Mouse (Mus musculus): ENCODE data around the gene Slc22a20. TPM values are rescaled to one million over a fixed set of nuclear protein-coding genes. Genes with fewer than 3 reads are reported as not detected.

Gene Slc22a20
- polyA plus RNA-seq, 1 experiment: not detected

GRCm38 (mm10) chr19:6020276-6020675 is 34.3 kb upstream of the Slc22a20 start:
- Histone ChIP-seq H3K27me3 (ENCODE audit: control insufficient read depth, insufficient read depth, low read length, poor library complexity, severe bottlenecking) (no peaks in the 10 kb centered on the region), H3K9ac (ENCODE audit: low read depth, poor library complexity, severe bottlenecking) (no peak overlapping the region), H3K4me3 (ENCODE audit: low read depth, low read length) (no peak overlapping the region), H3K36me3 (ENCODE audit: control insufficient read depth, insufficient read depth, low read length, poor library complexity, severe bottlenecking) (no peaks in the 10 kb centered on the region), H3K9me3 (replicated peaks; ENCODE audit: control insufficient read depth, insufficient read depth, low read length, poor library complexity, severe bottlenecking) (no peaks in the 10 kb centered on the region), H3K4me1 (ENCODE audit: control insufficient read depth, insufficient read depth, low read length) (no peaks in the 10 kb centered on the region), H3K27ac (ENCODE audit: insufficient read depth, low read length) (no peak overlapping the region)
- TF ChIP-seq EP300 (IDR thresholded peaks at IDR 0.05; ENCODE audit: insufficient read depth, low read depth, low read length): no peak
- no peak for TF ChIP-seq POLR2A (IDR thresholded peaks at IDR 0.05; ENCODE audit: insufficient read depth, low read length)
- TF ChIP-seq CTCF (IDR thresholded peaks at IDR 0.05; ENCODE audit: low read depth, low read length): no peak

GRCm38 (mm10) chr19:6018142-6019089 is 32.5 kb upstream of the Slc22a20 start:
- Histone ChIP-seq H3K9me3 (replicated peaks; ENCODE audit: control insufficient read depth, insufficient read depth, low read length, poor library complexity, severe bottlenecking) (no peaks in the 10 kb centered on the region), H3K4me3 (ENCODE audit: low read depth, low read length) (peak overlapping the region; percentile 69), H3K27ac (ENCODE audit: insufficient read depth, low read length) (peak overlapping the region; percentile 66; the same call in 1 of the 2 replicates), H3K4me1 (ENCODE audit: control insufficient read depth, insufficient read depth, low read length) (no peaks in the 10 kb centered on the region), H3K9ac (ENCODE audit: low read depth, poor library complexity, severe bottlenecking) (peak overlapping the region; percentile 46), H3K27me3 (ENCODE audit: control insufficient read depth, insufficient read depth, low read length, poor library complexity, severe bottlenecking) (no peaks in the 10 kb centered on the region), H3K36me3 (ENCODE audit: control insufficient read depth, insufficient read depth, low read length, poor library complexity, severe bottlenecking) (no peaks in the 10 kb centered on the region)
- TF ChIP-seq CTCF (IDR thresholded peaks at IDR 0.05; ENCODE audit: low read depth, low read length) (peak; percentile 96), EP300 (IDR thresholded peaks at IDR 0.05; ENCODE audit: insufficient read depth, low read depth, low read length) (peak; percentile 70), POLR2A (IDR thresholded peaks at IDR 0.05; ENCODE audit: insufficient read depth, low read length) (peak; percentile 69)

- Histone ChIP-seq H3K27ac (ENCODE audit: insufficient read depth, low read length) (no peak overlapping the region), H3K36me3 (ENCODE audit: control insufficient read depth, insufficient read depth, low read length, poor library complexity, severe bottlenecking) (no peaks in the 10 kb centered on the region), H3K4me1 (ENCODE audit: control insufficient read depth, insufficient read depth, low read length) (no peaks in the 10 kb centered on the region), H3K27me3 (ENCODE audit: control insufficient read depth, insufficient read depth, low read length, poor library complexity, severe bottlenecking) (no peaks in the 10 kb centered on the region), H3K9me3 (replicated peaks; ENCODE audit: control insufficient read depth, insufficient read depth, low read length, poor library complexity, severe bottlenecking) (no peaks in the 10 kb centered on the region), H3K4me3 (ENCODE audit: low read depth, low read length) (peak overlapping the region; percentile 52), H3K9ac (ENCODE audit: low read depth, poor library complexity, severe bottlenecking) (0 out of 2 replicates have a peak overlapping the region, but pooled peaks have one; percentile 2)
- TF ChIP-seq CTCF (IDR thresholded peaks at IDR 0.05; ENCODE audit: low read depth, low read length): no peak
Observed at GRCm38 (mm10) chr19:6016532-6016931, 30.6 kb upstream of the Slc22a20 start.

GRCm38 (mm10) chr19:6015511-6016315 is 29.8 kb upstream of the Slc22a20 start, which contains the start of gene Capn1:
Capn1 (minus strand) TSS chr19:6015897.
- Histone ChIP-seq H3K27me3 (ENCODE audit: control insufficient read depth, insufficient read depth, low read length, poor library complexity, severe bottlenecking) (no peaks in the 10 kb centered on the region), H3K27ac (ENCODE audit: insufficient read depth, low read length) (peak within 1 kb of the TSS; percentile 55), H3K4me3 (ENCODE audit: low read depth, low read length) (peak within 1 kb of the TSS; percentile 52), H3K4me1 (ENCODE audit: control insufficient read depth, insufficient read depth, low read length) (no peaks in the 10 kb centered on the region), H3K9me3 (replicated peaks; ENCODE audit: control insufficient read depth, insufficient read depth, low read length, poor library complexity, severe bottlenecking) (no peaks in the 10 kb centered on the region), H3K36me3 (ENCODE audit: control insufficient read depth, insufficient read depth, low read length, poor library complexity, severe bottlenecking) (no peaks in the 10 kb centered on the region), H3K9ac (ENCODE audit: low read depth, poor library complexity, severe bottlenecking) (peak within 1 kb of the TSS; percentile 71)
- TF ChIP-seq EP300 (IDR thresholded peaks at IDR 0.05; ENCODE audit: insufficient read depth, low read depth, low read length) (0 out of 2 replicates have a peak, but pooled peaks have one; percentile 36), CTCF (IDR thresholded peaks at IDR 0.05; ENCODE audit: low read depth, low read length) (peak; percentile 15), POLR2A (IDR thresholded peaks at IDR 0.05; ENCODE audit: insufficient read depth, low read length) (no peak)

- H3K36me3 ChIP-seq (ENCODE audit: control insufficient read depth, insufficient read depth, low read length, poor library complexity, severe bottlenecking): no peaks in the 10 kb centered on the region
- peak overlapping the region; percentile 52 for H3K4me3 ChIP-seq (ENCODE audit: low read depth, low read length)
- peak overlapping the region; percentile 55 for H3K27ac ChIP-seq (ENCODE audit: insufficient read depth, low read length)
- H3K4me1 ChIP-seq (ENCODE audit: control insufficient read depth, insufficient read depth, low read length): no peaks in the 10 kb centered on the region
- no peaks in the 10 kb centered on the region for H3K9me3 ChIP-seq (replicated peaks; ENCODE audit: control insufficient read depth, insufficient read depth, low read length, poor library complexity, severe bottlenecking)
- H3K9ac ChIP-seq (ENCODE audit: low read depth, poor library complexity, severe bottlenecking): peak overlapping the region; percentile 71
- no peaks in the 10 kb centered on the region for H3K27me3 ChIP-seq (ENCODE audit: control insufficient read depth, insufficient read depth, low read length, poor library complexity, severe bottlenecking)
- TF ChIP-seq CTCF (IDR thresholded peaks at IDR 0.05; ENCODE audit: low read depth, low read length) (no peak), POLR2A (IDR thresholded peaks at IDR 0.05; ENCODE audit: insufficient read depth, low read length) (no peak), EP300 (IDR thresholded peaks at IDR 0.05; ENCODE audit: insufficient read depth, low read depth, low read length) (no peak)
Observed at GRCm38 (mm10) chr19:6014991-6015510, 29.1 kb upstream of the Slc22a20 start.

All from ES-Bruce4 (cell line).